Mouse (Mus musculus) MN1 (cell line): ENCODE results near the gene Bcas3.

ENCODE experiments used
- DNase-seq: peaks from one replicate; pipeline ENCODE4 v3.0.0-alpha.2; 2016; ENCODE audit warnings: low spot score

Bcas3 gene

DNA sequence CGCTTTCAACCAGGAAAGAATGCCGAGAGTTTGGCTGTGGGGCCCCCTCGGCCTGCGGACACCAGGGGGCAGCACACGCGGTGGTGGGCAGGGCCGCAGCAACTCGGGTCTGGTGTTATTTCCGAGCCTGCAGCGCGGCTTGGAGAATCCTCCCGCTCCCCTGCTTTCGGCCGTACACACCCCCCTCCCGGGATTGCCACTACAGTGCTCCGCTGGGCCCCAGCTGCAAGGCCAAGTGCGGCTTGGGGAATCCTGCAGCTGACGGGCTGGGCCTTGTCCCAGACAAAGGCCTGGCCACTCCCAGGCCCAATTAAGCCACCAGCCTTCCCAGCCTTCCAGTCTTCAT is 490.4 kb downstream of the Bcas3 start:
- DNase-seq: peak; percentile 90

DNA sequence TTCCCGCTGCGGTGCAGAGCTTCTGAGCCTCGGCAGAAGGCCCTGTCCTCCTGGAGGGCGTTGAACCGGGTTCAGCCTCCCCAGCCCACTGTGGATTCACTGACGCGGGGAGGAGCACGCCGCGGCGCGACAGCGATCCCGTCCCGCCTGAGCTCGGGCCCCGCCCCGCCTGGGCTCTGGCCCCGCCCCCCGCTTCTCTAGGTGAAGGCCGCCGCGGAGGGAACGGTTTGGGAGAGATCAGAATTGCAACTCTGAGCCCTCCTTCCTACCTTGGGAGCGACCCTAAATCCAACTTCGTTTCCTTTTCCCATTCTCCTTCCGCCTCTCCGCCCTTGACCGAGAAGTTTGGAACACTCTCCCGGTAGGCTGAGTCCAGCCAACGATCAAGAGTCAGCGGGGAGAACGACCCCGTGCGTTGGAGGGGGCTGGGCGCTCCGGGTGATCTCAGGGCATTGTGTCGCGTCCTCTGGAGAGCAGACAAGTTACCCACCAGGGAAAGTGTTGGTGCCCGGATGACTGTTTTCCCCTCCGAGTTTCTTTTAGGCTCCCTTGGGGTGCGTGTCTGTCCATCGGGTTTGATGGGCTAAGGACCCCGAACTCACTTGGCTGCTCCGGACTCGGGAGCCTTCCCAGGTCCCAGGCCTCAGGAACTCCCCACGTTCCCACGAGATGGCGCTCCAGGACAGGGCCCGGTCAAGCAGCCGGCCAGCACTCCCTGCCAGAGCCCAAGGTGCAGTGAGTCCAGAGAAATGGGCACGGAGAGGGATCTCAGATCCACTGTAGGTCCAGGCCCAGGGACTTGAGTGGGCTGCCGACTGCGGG is 491.4 kb downstream of the Bcas3 start:
- peak; percentile 89 for DNase-seq

DNA sequence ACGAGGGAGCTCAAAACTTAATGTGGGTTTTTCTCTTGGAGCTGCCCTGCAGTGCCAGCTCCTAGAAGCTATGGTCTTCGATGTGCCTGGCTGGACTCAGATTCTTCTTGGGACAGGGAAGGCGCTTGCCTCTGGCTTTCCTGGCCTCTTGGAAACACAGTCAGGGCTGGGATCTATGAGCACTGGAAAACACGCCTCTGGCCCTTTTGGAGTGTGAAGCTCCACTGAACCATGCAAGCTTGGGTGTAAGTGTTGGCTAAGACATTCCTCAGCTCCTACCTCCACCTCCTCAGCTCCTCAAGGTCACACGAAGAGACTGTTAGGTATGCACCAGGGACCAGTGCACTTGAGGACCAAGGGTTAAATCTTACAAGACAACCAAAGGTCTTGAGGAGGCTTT is 492.0 kb downstream of the Bcas3 start:
- DNase-seq: no peak

DNA sequence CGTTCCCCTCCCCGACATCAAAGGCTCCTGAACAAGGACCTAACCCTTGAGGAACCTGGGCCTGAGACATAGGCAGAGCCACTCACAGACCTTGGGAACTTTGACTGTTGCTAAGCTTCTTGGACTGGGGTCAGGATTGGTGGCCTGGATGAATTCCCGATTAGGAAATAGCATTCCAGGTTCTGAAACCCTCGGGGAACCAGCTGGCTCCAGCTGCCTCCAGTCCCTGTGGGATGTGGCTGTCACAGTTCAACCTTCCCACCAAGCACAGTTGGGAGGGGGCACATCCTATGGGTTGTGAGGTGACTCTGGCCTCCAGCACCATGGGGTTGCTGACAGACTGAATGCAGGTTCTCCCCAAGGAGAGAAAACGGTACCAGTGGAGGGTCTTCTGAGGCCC is 493.0 kb downstream of the Bcas3 start:
- no peak for DNase-seq

DNA sequence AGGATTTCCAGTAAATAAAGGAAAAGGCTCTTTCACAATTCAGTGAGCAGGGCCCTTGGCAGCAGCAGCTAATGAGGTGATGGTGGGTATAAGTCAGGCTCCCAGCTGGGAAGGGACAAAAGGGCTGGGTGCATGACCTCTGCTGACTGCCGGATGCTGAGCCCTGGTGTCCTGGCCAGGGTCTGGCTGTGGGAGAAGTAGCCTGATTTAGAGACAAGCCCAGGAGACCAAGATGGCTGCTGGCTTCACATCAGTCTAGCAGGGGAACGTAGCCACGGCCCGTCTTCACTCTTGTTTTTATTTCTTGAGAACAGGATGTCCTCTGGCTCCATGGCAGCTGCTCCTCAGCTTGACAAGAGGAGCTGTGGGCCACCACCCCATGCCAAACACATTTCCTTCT is 493.5 kb downstream of the Bcas3 start:
- no peak for DNase-seq

DNA sequence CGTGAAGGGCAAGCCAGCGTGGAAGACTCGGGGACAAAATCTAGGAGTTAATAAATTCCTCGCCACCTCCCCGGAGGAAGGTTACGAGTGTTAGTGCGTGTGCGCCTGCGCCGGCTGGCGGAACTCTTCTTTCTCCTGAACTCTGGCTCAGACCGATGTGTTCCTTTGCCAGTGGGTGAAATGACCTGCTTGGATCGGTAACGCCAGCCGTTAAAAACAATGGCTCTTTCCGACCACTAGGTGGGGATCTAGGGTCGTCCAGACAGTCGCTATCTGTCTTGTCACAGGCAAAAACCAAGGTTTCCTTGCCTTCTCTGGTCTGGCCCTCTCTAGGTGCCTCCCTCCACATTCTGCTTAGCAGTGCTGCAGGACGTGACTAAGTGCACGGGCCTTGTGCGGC is 496.1 kb downstream of the Bcas3 start:
- DNase-seq: peak; percentile 88

DNA sequence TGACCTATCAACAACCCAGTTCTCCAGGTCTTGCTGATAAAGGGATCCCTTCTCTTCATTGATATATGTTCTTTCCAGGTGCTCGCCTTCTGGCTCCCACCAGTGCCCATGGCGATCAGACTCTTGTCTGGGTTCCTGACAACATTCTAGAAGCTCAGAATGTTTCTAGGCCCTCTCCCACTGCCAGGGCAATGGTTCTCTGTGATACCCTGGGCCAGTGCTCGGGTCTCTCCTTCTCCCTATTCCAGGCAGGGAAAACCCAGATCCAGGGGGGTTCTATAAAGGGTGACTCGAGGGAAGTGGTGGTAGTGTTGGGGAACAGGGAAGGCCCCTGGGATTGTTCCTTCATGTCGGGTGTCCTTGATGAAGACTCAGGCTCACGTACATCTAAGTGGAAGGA is 497.3 kb downstream of the Bcas3 start, which contains the start of gene Gm11444:
Gene Gm11444, minus strand, starts transcription at position 101 of the 400 bp plus-strand sequence.
- no peak for DNase-seq

DNA sequence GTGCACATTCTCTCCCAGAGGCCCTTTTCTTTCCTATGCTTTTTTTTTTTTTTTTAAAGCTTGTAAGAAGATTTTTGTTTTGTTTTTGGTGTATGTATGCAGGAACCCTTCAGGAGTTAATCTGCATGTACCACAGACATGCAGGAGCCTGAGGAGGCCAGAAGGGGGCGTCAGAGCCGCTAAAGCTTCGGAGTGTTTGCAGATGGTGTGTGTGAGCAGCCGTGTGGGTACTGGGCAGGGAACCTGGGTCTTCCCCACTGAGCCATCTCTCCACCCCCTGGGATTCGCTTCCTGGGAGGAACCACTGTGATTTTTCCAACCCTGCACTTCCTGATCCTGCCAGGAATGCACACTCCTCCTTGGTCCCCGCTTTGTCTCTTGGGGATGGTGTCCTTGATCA is 497.8 kb downstream of the Bcas3 start:
- no peak for DNase-seq

DNA sequence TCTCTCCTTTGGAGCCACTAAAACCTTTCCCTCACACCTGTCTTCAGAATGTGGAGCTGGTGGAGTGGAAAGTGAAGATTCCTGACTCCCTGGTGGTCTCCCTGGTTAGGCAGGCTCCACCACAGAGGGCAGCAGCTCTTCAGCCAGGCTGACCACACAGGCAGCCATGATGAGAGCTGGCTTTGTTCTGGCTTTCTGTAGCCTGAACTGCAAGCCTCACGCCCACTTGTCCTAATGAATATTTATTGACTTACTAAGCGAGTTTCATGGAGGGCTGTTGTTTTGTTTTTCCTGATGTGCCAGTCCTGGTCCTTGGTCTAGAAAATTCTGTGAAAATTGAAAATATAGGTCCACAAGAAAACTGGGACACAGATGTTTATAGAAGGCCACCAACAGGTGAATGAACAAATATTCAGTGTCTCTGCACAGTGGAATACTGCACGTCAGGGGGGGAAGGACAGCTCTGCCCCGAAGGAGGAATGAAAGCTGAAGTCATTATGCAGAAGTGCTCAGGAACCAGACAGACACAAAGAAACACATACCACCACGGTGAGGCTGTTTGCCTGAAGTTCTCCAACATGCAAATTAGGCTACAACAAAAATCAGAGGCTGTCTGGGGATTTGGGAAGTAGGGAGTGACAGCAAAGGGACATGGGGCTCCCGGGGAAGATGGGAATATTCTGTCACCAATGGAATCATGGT is 505.2 kb downstream of the Bcas3 start:
- no peak for DNase-seq

DNA sequence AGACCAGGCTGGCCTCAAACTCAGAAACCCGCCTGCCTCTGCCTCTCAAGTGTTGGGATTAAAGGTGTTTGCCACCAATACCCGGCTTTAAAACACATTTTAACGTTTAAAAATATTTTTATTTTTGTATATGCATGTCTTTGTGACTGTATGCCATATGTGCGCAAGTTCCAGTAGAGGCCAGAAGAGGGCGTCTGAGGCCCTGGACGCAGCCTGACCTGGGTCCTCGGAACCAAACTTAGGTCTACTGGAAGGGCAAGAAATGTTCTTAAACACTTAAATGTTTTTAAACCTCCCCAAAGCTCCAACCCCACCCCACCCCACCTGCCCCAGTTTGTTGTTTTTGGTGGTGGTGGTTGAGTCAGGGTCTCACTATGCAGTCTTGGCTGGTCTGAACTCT is 511.4 kb downstream of the Bcas3 start:
- no peak for DNase-seq
